Mouse (Mus musculus): ENCODE measurements around the gene Ube2t. TPM values are rescaled to one million over a fixed set of nuclear protein-coding genes. Genes with fewer than 3 reads are reported as not detected.

Ube2t gene
- total RNA-seq (2014; rRNA removed) (4.5 and 5.3 TPM in 2 replicates), polyA plus RNA-seq (2015; fragmentation: Nextera tagmentation; extraction: Ambion mirVana) (9.7 and 10.2 TPM in 2 replicates)

GRCm38 (mm10) chr1:134962053-134962803 lies at the start of gene Ube2t:
TSS of gene Ube2t (plus strand) at chr1:134962565.
- Histone ChIP-seq H3K9ac (replicated peaks; ENCODE audit: low read length) (peak within 1 kb of the TSS; percentile 51), H3K9me3 (ENCODE audit: low read length) (no peaks in the 10 kb centered on the region), H3K36me3 (ENCODE audit: insufficient read depth, low read length) (no peaks in the 10 kb centered on the region), H3K4me2 (ENCODE audit: low read depth, low read length) (peak within 1 kb of the TSS; percentile 84), H3K4me3 (ENCODE audit: low read length) (peak within 1 kb of the TSS; percentile 72), H3K27me3 (ENCODE audit: insufficient read depth, low read length) (no peaks in the 10 kb centered on the region), H3K27ac (no peak within 1 kb of the TSS), H3K4me1 (ENCODE audit: insufficient read depth, low read length) (no peaks in the 10 kb centered on the region)
- 3% methylated on average over 50 of the region's 50 CpGs for WGBS
- ATAC-seq, result peak; percentile 100
- TF ChIP-seq CTCF (IDR thresholded peaks at IDR 0.05; ENCODE audit: low read depth), result 0 out of 2 replicates have a peak, but pooled peaks have one; percentile 11
- DNase-seq (ENCODE audit: low spot score), result peak; percentile 97

DNA sequence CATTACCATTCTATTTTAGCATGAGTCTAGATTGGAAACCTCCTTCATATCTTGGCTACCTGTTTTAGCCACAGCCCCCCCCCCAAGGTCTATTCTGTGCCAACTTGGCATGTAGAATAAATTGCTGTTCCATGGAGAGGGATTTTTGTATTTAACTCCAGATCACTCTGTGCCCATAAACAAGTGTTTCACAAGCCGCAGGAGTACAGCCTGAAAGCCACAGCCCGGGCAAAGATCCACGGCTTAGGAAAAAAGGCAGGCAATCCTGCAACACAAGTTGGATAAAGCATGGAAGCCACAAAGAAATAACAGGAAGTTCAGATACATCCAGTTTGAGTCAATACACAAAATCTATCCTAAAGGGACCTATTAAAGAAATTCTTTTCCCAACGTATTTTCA lies 48.8 kb upstream of the Ube2t start:
- ATAC-seq (no peak), DNase-seq (ENCODE audit: low spot score) (peak; percentile 46)
- WGBS, result 65% methylated on average over 4 of the region's 4 CpGs

DNA sequence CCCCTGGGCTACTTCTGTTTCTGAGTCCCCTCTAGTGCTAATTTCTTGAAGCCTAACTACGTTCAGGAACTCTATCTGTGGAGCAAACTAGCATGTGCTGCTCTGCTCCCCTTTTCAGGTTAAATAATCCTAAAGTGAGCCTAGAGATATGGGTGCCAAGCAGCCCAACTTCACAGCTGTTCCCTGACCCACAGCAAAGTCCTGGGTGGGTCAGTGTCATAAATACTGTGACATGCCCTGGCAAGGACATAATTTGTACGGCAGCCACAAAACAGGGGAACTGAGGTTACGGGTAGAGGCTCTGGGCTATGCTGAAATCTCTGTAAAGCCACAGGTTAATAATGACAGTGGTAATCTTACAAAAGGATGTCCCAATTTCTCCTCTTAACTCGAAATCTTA lies 46.9 kb upstream of the Ube2t start:
- Histone ChIP-seq H3K4me3 (ENCODE audit: low read length) (no peak overlapping the region), H3K4me1 (ENCODE audit: insufficient read depth, low read length) (no peaks in the 10 kb centered on the region), H3K27ac (no peak overlapping the region), H3K36me3 (ENCODE audit: insufficient read depth, low read length) (no peaks in the 10 kb centered on the region), H3K27me3 (ENCODE audit: insufficient read depth, low read length) (no peaks in the 10 kb centered on the region), H3K9me3 (ENCODE audit: low read length) (no peaks in the 10 kb centered on the region), H3K4me2 (ENCODE audit: low read depth, low read length) (no peak overlapping the region), H3K9ac (replicated peaks; ENCODE audit: low read length) (no peak overlapping the region)
- WGBS, result 78% methylated on average over 4 of the region's 4 CpGs
- no peak for TF ChIP-seq CTCF (IDR thresholded peaks at IDR 0.05; ENCODE audit: low read depth)
- no peak for DNase-seq (ENCODE audit: low spot score)
- no peak for ATAC-seq

More for the DNA sequence above, 48.8 kb upstream of the Ube2t start:
- Histone ChIP-seq H3K4me2 (ENCODE audit: low read depth, low read length) (no peak overlapping the region), H3K27me3 (ENCODE audit: insufficient read depth, low read length) (no peaks in the 10 kb centered on the region), H3K9me3 (ENCODE audit: low read length) (no peaks in the 10 kb centered on the region), H3K9ac (replicated peaks; ENCODE audit: low read length) (no peak overlapping the region), H3K4me3 (ENCODE audit: low read length) (no peak overlapping the region), H3K4me1 (ENCODE audit: insufficient read depth, low read length) (no peaks in the 10 kb centered on the region), H3K36me3 (ENCODE audit: insufficient read depth, low read length) (no peaks in the 10 kb centered on the region), H3K27ac (no peak overlapping the region)
- TF ChIP-seq CTCF (IDR thresholded peaks at IDR 0.05; ENCODE audit: low read depth), result no peak

DNA sequence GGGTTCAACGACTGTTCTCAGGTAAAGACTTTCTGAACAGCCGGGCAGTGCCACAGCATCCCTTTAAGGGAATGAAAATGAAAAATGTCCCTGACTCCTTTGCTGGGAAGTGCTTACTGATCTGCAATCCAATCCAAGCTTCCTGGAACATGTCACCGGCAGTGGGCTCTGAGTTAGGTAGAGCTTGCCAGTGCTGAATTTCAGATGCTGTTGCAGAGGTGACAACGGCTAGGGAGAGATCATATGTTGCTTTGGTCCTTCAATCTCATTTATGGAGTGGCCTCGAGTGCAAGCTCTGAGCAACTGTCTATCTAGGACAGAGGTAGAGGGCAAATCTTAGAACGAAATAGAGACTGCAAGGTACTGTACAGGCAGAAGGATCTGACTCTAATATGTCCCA lies 43.4 kb upstream of the Ube2t start:
- TF ChIP-seq CTCF (IDR thresholded peaks at IDR 0.05; ENCODE audit: low read depth), result no peak
- no peak overlapping the region for H3K9ac ChIP-seq (replicated peaks; ENCODE audit: low read length)
- no peaks in the 10 kb centered on the region for H3K9me3 ChIP-seq (ENCODE audit: low read length)
- ATAC-seq (no peak), DNase-seq (ENCODE audit: low spot score) (no peak)
- H3K4me3 ChIP-seq (ENCODE audit: low read length), result no peak overlapping the region
- H3K27ac ChIP-seq, result no peak overlapping the region
- no peaks in the 10 kb centered on the region for H3K4me1 ChIP-seq (ENCODE audit: insufficient read depth, low read length)
- H3K4me2 ChIP-seq (ENCODE audit: low read depth, low read length), result no peak overlapping the region
- 87% methylated on average over 6 of the region's 6 CpGs for WGBS
- H3K36me3 ChIP-seq (ENCODE audit: insufficient read depth, low read length), result no peaks in the 10 kb centered on the region
- H3K27me3 ChIP-seq (ENCODE audit: insufficient read depth, low read length), result no peaks in the 10 kb centered on the region

DNA sequence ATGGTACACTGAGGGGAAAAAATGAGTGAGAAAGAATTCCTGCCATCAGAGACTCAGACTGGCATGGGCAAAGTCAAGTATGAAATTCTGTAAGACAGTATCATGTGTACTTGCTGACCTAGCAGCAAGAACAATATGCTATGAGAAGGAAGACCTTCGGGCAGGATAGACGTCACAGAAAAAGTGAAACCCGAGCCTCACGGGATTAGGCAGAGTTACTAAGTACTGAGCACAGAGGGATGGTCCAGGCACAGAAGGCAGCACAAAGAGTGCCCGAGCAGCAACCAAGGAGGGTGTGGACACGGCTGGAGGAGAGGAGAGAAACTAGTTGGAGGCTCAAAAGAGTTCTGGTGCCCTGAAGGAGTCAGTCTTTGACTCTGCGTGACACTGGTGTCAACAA lies 29.9 kb upstream of the Ube2t start:
- Histone ChIP-seq H3K4me1 (ENCODE audit: insufficient read depth, low read length) (no peaks in the 10 kb centered on the region), H3K36me3 (ENCODE audit: insufficient read depth, low read length) (no peaks in the 10 kb centered on the region), H3K9me3 (ENCODE audit: low read length) (no peaks in the 10 kb centered on the region), H3K27me3 (ENCODE audit: insufficient read depth, low read length) (no peaks in the 10 kb centered on the region), H3K9ac (replicated peaks; ENCODE audit: low read length) (no peak overlapping the region), H3K4me3 (ENCODE audit: low read length) (no peak overlapping the region), H3K27ac (no peak overlapping the region), H3K4me2 (ENCODE audit: low read depth, low read length) (no peak overlapping the region)
- ATAC-seq, result no peak
- no peak for DNase-seq (ENCODE audit: low spot score)
- 50% methylated on average over 7 of the region's 7 CpGs for WGBS
- TF ChIP-seq CTCF (IDR thresholded peaks at IDR 0.05; ENCODE audit: low read depth), result no peak

- ATAC-seq (no peak), DNase-seq (ENCODE audit: low spot score) (no peak)
- no peak overlapping the region for H3K4me2 ChIP-seq (ENCODE audit: low read depth, low read length)
- no peaks in the 10 kb centered on the region for H3K9me3 ChIP-seq (ENCODE audit: low read length)
- WGBS, result 90% methylated on average over 6 of the region's 6 CpGs
- H3K4me1 ChIP-seq (ENCODE audit: insufficient read depth, low read length), result no peaks in the 10 kb centered on the region; the same call in 1 of the 2 replicates
- no peak overlapping the region for H3K27ac ChIP-seq
- H3K9ac ChIP-seq (replicated peaks; ENCODE audit: low read length), result no peak overlapping the region
- H3K4me3 ChIP-seq (ENCODE audit: low read length), result no peak overlapping the region
- no peaks in the 10 kb centered on the region for H3K36me3 ChIP-seq (ENCODE audit: insufficient read depth, low read length)
- H3K27me3 ChIP-seq (ENCODE audit: insufficient read depth, low read length), result no peaks in the 10 kb centered on the region
- TF ChIP-seq CTCF (IDR thresholded peaks at IDR 0.05; ENCODE audit: low read depth), result no peak
Observed at GRCm38 (mm10) chr1:134936335-134936734, 26.0 kb upstream of the Ube2t start.

DNA sequence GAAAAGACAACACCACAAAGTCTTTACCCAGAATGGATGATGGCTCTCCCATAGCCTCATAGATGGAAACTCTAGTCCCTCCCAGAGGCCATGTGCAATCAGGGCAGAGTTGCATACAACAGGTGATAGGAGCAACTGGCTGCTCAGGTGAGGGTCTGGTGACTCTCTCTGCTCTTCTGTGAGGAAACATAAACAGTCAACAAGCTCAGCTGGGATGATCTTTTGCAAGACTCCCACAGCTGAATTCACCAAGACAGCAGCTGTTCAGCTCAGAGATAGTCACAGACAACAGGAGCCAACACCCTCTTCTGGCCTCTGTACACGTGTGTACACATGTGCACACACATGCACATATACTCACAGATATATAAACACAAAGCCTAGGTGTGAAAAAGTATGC lies 24.1 kb upstream of the Ube2t start:
- no peaks in the 10 kb centered on the region; the same call in 1 of the 2 replicates for H3K4me1 ChIP-seq (ENCODE audit: insufficient read depth, low read length)
- no peak overlapping the region for H3K4me2 ChIP-seq (ENCODE audit: low read depth, low read length)
- TF ChIP-seq CTCF (IDR thresholded peaks at IDR 0.05; ENCODE audit: low read depth), result no peak
- DNase-seq (ENCODE audit: low spot score), result no peak
- no peaks in the 10 kb centered on the region for H3K36me3 ChIP-seq (ENCODE audit: insufficient read depth, low read length)
- no peak for ATAC-seq
- H3K27me3 ChIP-seq (ENCODE audit: insufficient read depth, low read length), result no peaks in the 10 kb centered on the region
- no peak overlapping the region for H3K4me3 ChIP-seq (ENCODE audit: low read length)
- no peaks in the 10 kb centered on the region for H3K9me3 ChIP-seq (ENCODE audit: low read length)
- no peak overlapping the region for H3K27ac ChIP-seq
- H3K9ac ChIP-seq (replicated peaks; ENCODE audit: low read length), result no peak overlapping the region
- WGBS, result 86% methylated on average over 1 of the region's 1 CpGs
